Mouse (Mus musculus) induced T-regulatory cell, adult 2 months (primary cell): ENCODE data around the gene Trp53rka.

Experiments
- DNase-seq: peaks from one replicate; pipeline ENCODE4 v3.0.0-alpha.2; 2012; ENCODE audit warnings: low read depth

The Trp53rka gene

GRCm38 (mm10) chr2:165485826-165486225, 7.3 kb downstream of the Trp53rka start:
- DNase-seq = no peak

GRCm38 (mm10) chr2:165484152-165484551, 9.0 kb downstream of the Trp53rka start:
- DNase-seq = no peak

- DNase-seq = no peak
These were observed 11.1 kb downstream of the Trp53rka start for GRCm38 (mm10) chr2:165482003-165482402.

- DNase-seq = no peak
These were observed 17.3 kb downstream of the Trp53rka start for GRCm38 (mm10) chr2:165475850-165476249.

- DNase-seq = no peak
These were observed 17.7 kb downstream of the Trp53rka start for GRCm38 (mm10) chr2:165475412-165475811.

- no peak for DNase-seq
These were observed 20.1 kb downstream of the Trp53rka start, which contains the start of gene Slc13a3 for GRCm38 (mm10) chr2:165473003-165473402. Gene Slc13a3 (minus strand): TSS chr2:165473230.

- DNase-seq = no peak
These were observed 21.2 kb downstream of the Trp53rka start for GRCm38 (mm10) chr2:165471943-165472342.

- DNase-seq = peak; percentile 12
These were observed 23.0 kb downstream of the Trp53rka start for GRCm38 (mm10) chr2:165470167-165470566.

GRCm38 (mm10) chr2:165467824-165468452, 25.2 kb downstream of the Trp53rka start:
- DNase-seq = no peak

- no peak for DNase-seq
These were observed 33.5 kb downstream of the Trp53rka start for GRCm38 (mm10) chr2:165459663-165460062.

- no peak for DNase-seq
These were observed 34.9 kb downstream of the Trp53rka start for GRCm38 (mm10) chr2:165458189-165458588.

GRCm38 (mm10) chr2:165456710-165457109, 36.4 kb downstream of the Trp53rka start:
- DNase-seq = peak; percentile 50

- peak; percentile 33 for DNase-seq
These were observed 40.1 kb downstream of the Trp53rka start for GRCm38 (mm10) chr2:165452730-165453693.

- DNase-seq = no peak
These were observed 44.6 kb downstream of the Trp53rka start for GRCm38 (mm10) chr2:165448475-165448874.

GRCm38 (mm10) chr2:165444861-165445260, 48.3 kb downstream of the Trp53rka start:
- DNase-seq = no peak

- no peak for DNase-seq
These were observed 50.1 kb downstream of the Trp53rka start for GRCm38 (mm10) chr2:165442981-165443380.

- DNase-seq = no peak
These were observed 51.5 kb downstream of the Trp53rka start for GRCm38 (mm10) chr2:165441613-165442012.
